Mouse (Mus musculus) olfactory bulb, adult 2 months (tissue): ENCODE results near the gene Syngap1. TPM values are rescaled to one million over a fixed set of nuclear protein-coding genes. Genes with fewer than 3 reads are reported as not detected.
A peak's percentile ranks its signal among the peaks of the same experiment; 100 is the strongest.

Experiments used
- H3K27ac ChIP-seq: fragments of 200-500 bp; 2 replicates; pipeline ENCODE4 v1.5.1; 2012; ENCODE audit warnings: low read depth, low read length; ENCODE audit not compliant: insufficient read depth
- H3K4me1 ChIP-seq: fragments of 200-500 bp; 2 replicates; pipeline ENCODE4 v1.6.1; 2012; ENCODE audit warnings: low read length; ENCODE audit not compliant: control insufficient read depth, insufficient read depth
- H3K4me3 ChIP-seq: fragments of 200-500 bp; 2 replicates; pipeline ENCODE4 v1.5.1; 2012; ENCODE audit warnings: mild to moderate bottlenecking, low read depth, low read length, moderate library complexity; ENCODE audit not compliant: insufficient read depth
- CTCF ChIP-seq: fragments of 200-500 bp; IDR thresholded peaks from 2 replicates; pipeline ENCODE4 v1.5.1; 2012; ENCODE audit warnings: low read depth, mild to moderate bottlenecking, low read length, moderate library complexity; ENCODE audit not compliant: insufficient read depth
- POLR2A ChIP-seq: fragments of 200-500 bp; IDR thresholded peaks from 2 replicates; pipeline ENCODE4 v1.6.1; 2012; ENCODE audit warnings: mild to moderate bottlenecking, low read depth, low read length, moderate library complexity; ENCODE audit not compliant: insufficient read depth
- WGBS: fragments of 180-500 bp; shearing (Covaris S2); methylation state at CpG from one replicate; pipeline ENCODE4 v1.1.7; 2018; 5-methylcytosine and 5-hydroxymethylcytosine counted together
- polyA plus RNA-seq: library from polyadenylated mRNA; stranded (reverse); fragments of >200 nt; gene quantifications from 2 replicates; pipeline ENCODE4 v1.2.4, GENCODE M21; 2012; ENCODE audit warnings: low replicate concordance; ENCODE audit not compliant: missing spikeins, insufficient read depth, insufficient read length

Syngap1 gene
- polyA plus RNA-seq, 1 experiment, result 50.4 TPM

DNA sequence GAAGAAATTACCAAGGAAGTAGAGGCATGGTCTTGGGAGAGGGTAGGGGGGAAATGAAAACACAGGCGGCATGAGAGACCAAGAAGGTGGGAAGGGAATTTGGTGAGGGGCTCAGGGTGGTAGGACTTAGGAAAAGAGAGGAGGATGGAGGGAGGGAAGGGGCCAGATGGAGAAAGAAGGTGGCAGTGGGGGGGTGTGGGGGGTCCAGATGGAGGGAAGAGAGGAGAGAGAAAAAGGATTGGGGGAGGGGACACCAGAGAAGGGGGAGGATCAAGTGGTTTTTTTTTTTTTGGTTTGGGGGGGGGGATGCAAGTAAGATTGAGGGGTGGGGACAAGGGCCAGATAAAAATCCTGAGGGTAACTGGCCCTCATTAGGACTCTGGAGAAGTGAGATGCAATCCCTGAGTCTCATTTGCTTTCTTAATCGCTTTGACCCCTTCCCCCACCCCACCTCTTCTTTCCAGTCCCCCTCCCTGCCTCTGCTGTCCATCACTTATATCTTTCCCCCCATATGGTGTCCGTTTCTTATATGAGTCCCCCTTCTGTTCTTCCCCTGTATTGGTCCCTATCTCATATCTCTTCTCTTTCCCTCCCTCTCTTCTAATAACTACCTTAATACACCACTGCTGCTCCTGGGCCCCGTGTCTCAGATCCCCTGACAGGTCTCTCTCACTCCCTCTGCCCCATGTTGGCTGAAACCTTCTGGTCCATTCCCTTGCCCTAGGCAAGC lies 953 bp downstream of the Syngap1 start:
- Histone ChIP-seq H3K4me1 (peaks cover 53% of the 10 kb centered on the region), H3K4me3 (peak overlapping the region; percentile 72), H3K27ac (peak overlapping the region; percentile 89)
- TF ChIP-seq CTCF (no peak), POLR2A (no peak)
- WGBS, result 6% methylated on average over 4 of the region's 4 CpGs

DNA sequence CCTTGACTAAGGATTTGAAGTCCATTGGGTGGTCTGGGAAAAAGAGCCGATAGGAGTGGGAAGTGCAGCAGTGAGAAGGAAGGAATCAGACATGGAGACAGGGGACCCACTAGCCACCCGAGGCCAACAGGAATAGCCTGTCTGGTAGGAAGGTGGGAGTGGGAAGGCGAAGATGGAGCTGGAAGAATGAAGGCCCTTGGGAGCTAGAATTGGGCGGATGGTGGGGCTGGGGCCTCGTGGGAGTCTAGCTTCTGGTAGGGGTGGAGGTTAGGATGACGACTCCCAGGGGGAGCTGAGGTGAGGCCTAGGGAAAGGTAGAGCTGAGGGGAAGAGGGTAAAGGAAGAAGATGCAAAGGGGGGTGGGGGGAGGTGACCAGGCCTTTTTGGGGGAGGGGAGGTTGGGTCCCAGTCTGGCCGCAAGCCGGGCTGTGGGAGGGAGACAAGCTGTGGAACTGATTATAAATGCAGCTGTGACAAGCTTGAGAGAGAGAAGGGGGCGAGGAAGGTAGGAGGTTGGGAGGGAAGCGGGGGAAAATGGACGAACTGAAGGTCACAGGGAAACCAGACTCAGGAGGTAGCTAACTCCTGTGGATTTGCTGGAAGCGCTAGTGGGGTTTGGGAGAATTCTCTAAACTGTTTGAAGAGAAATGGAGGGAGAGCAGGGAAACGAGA lies 4.9 kb downstream of the Syngap1 start:
- Histone ChIP-seq H3K27ac (peak overlapping the region; percentile 93), H3K4me1 (peaks cover 49% of the 10 kb centered on the region), H3K4me3 (peak overlapping the region; percentile 52)
- 14% methylated on average over 13 of the region's 13 CpGs for WGBS
- TF ChIP-seq POLR2A (no peak), CTCF (no peak)

DNA sequence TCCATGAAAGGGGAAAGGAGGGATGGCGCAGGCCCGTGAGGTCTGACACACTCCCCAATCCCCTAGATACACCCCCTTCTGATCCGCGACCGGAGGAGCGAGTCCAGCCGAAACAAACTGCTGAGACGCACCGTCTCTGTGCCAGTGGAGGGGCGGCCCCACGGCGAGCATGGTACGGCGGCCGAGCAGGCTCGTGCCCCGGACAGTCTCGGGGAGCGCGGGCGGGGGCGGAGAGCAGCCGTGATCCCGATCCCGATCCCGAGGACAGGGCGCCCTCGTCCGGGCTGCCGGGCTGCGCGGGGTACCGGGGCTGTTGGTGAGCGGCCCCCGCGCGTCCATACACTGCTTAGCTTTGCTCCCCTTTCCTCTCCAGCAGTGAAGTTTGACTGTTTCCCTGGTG lies 5.5 kb downstream of the Syngap1 start:
- H3K4me1 ChIP-seq, result peaks cover 52% of the 10 kb centered on the region
- peak overlapping the region; percentile 52 for H3K4me3 ChIP-seq
- peak overlapping the region; percentile 93 for H3K27ac ChIP-seq
- TF ChIP-seq POLR2A (no peak), CTCF (no peak; the same call in 1 of the 2 replicates)
- under 1% methylated on average over 37 of the region's 37 CpGs for WGBS

DNA sequence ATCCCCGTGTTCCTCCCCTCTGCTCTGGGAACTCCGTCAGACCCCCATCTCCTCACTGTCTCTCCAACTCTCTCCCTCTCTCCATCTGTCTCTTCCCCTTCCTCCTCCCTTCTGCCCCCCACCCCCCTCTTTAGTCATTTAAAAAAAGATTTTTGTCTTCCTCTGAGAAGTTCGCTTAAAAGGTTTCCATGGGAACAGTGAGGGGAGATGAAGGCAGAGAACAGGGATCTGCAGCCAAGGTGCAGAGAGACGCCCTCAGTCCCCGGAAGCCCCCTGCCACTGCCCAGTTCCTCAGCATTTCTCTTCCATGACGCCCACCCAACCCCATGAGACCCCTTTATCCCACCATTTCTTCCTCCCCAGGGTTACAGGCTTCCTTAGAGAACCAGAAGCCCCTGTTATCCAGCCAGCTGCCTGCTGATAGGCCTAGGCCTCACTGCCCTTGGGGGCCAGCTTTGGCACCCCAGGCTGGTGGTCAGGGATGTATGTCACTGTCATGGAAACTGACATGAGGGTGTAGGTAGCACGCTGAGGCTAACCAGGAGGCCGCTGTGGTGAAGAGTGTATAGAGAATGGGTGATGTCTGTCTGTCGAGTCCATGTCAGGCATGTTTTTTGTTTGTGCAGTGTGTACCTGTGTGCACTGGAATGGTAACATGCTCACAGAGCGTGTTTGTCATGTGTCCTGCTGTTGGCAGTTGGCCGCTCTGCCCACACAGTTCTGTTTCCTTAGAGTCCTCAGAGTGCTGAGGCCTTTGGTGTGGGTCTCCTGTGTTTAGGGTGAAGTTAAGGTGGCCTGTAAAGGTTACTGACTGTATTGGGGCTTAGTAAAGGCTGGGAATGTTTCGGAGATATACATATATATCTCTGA lies 6.4 kb downstream of the Syngap1 start:
- WGBS, result 17% methylated on average over 12 of the region's 12 CpGs
- Histone ChIP-seq H3K4me3 (peak overlapping the region; percentile 52), H3K27ac (peak overlapping the region; percentile 96), H3K4me1 (peaks cover 58% of the 10 kb centered on the region)
- no peak for TF ChIP-seq CTCF

DNA sequence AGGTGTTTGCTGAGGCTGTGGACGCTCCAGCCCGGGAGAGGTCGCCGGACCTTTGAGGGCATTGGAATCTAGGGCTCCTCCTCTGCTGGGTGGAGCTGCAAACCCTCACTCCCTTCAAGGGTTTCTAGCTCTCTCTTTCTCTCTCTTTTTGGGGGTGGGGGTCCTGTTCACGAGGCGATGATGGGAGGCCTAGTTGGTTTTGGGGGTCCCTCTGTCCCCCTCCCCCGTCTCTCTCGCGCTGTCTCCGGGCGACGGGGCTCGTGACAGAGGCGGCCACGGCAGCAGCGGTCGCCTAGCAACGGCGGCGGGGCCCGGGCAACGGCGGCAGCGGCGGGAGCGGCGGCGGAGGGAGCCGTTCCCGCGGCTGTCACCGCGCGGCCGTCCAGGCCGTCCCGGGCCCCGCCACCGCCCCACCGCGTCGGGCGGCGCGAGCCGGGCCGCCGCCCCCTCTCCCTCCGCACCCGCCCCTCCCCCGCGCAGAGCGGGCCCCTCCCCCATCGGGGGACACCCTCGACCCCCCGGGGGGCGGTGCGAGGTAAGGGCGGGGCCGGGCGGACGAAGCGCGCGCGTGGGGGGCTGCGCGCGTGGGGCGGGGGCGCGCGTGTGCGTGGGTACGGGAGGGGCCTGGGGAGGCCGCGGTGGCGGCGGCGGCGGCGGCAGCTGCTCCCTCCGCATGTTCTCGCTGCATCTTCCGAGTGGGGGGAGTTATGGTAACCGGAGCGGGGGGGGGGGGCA lies 7.4 kb downstream of the Syngap1 start:
- Histone ChIP-seq H3K4me1 (peaks cover 68% of the 10 kb centered on the region), H3K27ac (peak overlapping the region; percentile 92), H3K4me3 (peak overlapping the region; percentile 77)
- TF ChIP-seq POLR2A (0 out of 2 replicates have a peak, but pooled peaks have one; percentile 14), CTCF (no peak)
- WGBS, result under 1% methylated on average over 66 of the region's 87 CpGs

GRCm38 (mm10) chr17:26949051-26949577 lies 8.1 kb downstream of the Syngap1 start:
- 8% methylated on average over 13 of the region's 14 CpGs for whole genome bisulfite sequencing
- H3K27ac ChIP-seq, result peak overlapping the region; percentile 82
- H3K4me3 ChIP-seq, result peak overlapping the region; percentile 77
- TF ChIP-seq CTCF (no peak), POLR2A (no peak)
- H3K4me1 ChIP-seq, result peaks cover 66% of the 10 kb centered on the region

DNA sequence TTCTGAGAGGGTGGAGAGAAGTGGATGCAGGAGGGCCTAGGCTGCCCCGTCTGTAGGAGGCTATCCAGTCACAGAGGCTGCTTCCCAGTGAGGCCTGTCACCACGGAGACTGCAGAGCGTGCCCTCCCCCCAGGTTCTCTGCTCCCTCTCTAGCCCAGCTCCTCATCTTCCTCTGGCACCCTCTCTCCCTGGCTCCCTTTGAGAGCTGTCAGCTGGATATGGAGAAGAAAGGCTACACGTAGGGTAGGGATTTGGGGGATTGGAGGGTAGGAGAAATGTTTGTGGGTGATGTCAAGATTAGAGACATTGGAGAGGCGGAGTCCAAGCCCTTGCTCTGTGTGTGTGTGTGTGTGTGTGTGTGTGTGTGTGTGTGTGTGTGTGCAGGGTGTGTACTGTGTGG lies 8.8 kb downstream of the Syngap1 start:
- Histone ChIP-seq H3K27ac (peak overlapping the region; percentile 82), H3K4me1 (peaks cover 61% of the 10 kb centered on the region), H3K4me3 (peak overlapping the region; percentile 77)
- TF ChIP-seq POLR2A, result no peak
- TF ChIP-seq CTCF, result no peak
- 19% methylated on average over 5 of the region's 5 CpGs for WGBS

- Histone ChIP-seq H3K4me1 (peaks cover 59% of the 10 kb centered on the region), H3K27ac (peak overlapping the region; percentile 82), H3K4me3 (peak overlapping the region; percentile 77)
- TF ChIP-seq POLR2A (no peak), CTCF (no peak)
- WGBS, result 12% methylated on average over 7 of the region's 7 CpGs
These were observed 9.7 kb downstream of the Syngap1 start for GRCm38 (mm10) chr17:26950560-26951288.
